ENCODE assay signal across 8 mouse cellular contexts in genomic region chr6:134631947-134632687, GRCm38 (mm10). TPM values are rescaled to one million over a fixed set of nuclear protein-coding genes. Genes with fewer than 3 reads are reported as not detected.
DNase-seq lines count a peak whose midpoint lies in the region; ATAC-seq and TF ChIP-seq lines count a peak whose summit lies in the region.

Gene Mansc1, minus strand, starts transcription at chr6:134632488.

- DNase-seq in T-cell, adult 2 months (ENCODE audit: low spot score) = peak; percentile 46
- DNase-seq in cerebellum, adult 18-20 months = peak; percentile 67
- peak; percentile 26 for DNase-seq in heart, postnatal 25 days (ENCODE audit: low spot score)
- DNase-seq in kidney, postnatal 36 days = peak; percentile 56 to 79
- peak; percentile 50 for DNase-seq in urinary bladder, postnatal 25 days (ENCODE audit: low spot score)

- H3K27ac ChIP-seq in forebrain, embryonic 13.5 days = no peak within 1 kb of the TSS
- H3K27ac ChIP-seq in lung, embryonic 16.5 days (ENCODE audit: low read length) = peak within 1 kb of the TSS; percentile 61; the same call in 1 of the 2 replicates
- no peak within 1 kb of the TSS for H3K27ac ChIP-seq in olfactory bulb, adult 2 months (ENCODE audit: insufficient read depth, low read depth, low read length)

- intact Hi-C loops in heart, postnatal 25 days (cut with DNase I) = no loop called here

- H3K4me2 ChIP-seq in forebrain, embryonic 13.5 days = peak within 1 kb of the TSS; percentile 91
- peak within 1 kb of the TSS; percentile 89 for H3K4me2 ChIP-seq in lung, embryonic 16.5 days (ENCODE audit: low read depth, low read length)

- WGBS in forebrain, embryonic 13.5 days = under 1% methylated on average over 46 of the region's 46 CpGs
- 2% methylated on average over 46 of the region's 46 CpGs for WGBS in lung, embryonic 16.5 days
- WGBS in olfactory bulb, adult 2 months = 2% methylated on average over 46 of the region's 46 CpGs

- H3K27me3 ChIP-seq in forebrain, embryonic 13.5 days = peaks cover 10% of the 10 kb centered on the region; the same call in 1 of the 2 replicates
- H3K27me3 ChIP-seq in lung, embryonic 16.5 days (ENCODE audit: control insufficient read depth, insufficient read depth, low read depth, low read length) = peaks cover 3% of the 10 kb centered on the region; the same call in 1 of the 2 replicates

- H3K4me1 ChIP-seq in forebrain, embryonic 13.5 days = peaks cover 11% of the 10 kb centered on the region
- peaks cover 9% of the 10 kb centered on the region; the same call in 1 of the 2 replicates for H3K4me1 ChIP-seq in lung, embryonic 16.5 days (replicated peaks; ENCODE audit: control insufficient read depth, insufficient read depth, low read length)
- peaks cover 6% of the 10 kb centered on the region; the same call in 1 of the 2 replicates for H3K4me1 ChIP-seq in olfactory bulb, adult 2 months (ENCODE audit: control insufficient read depth, insufficient read depth, low read length)

- H3K36me3 ChIP-seq in forebrain, embryonic 13.5 days (ENCODE audit: poor library complexity, severe bottlenecking) = no peaks in the 10 kb centered on the region
- no peaks in the 10 kb centered on the region for H3K36me3 ChIP-seq in lung, embryonic 16.5 days (ENCODE audit: control insufficient read depth, insufficient read depth, low read length)

- TF ChIP-seq POLR2A in olfactory bulb, adult 2 months (IDR thresholded peaks at IDR 0.05; ENCODE audit: insufficient read depth, low read depth, low read length) = 0 out of 2 replicates have a peak, but pooled peaks have one; percentile 15

- peak within 1 kb of the TSS; percentile 67 for H3K9ac ChIP-seq in forebrain, embryonic 13.5 days
- H3K9ac ChIP-seq in lung, embryonic 16.5 days (ENCODE audit: low read length) = peak within 1 kb of the TSS; percentile 82

- H3K4me3 ChIP-seq in forebrain, embryonic 13.5 days = peak within 1 kb of the TSS; percentile 50
- H3K4me3 ChIP-seq in lung, embryonic 16.5 days (ENCODE audit: low read length) = peak within 1 kb of the TSS; percentile 68
- peak within 1 kb of the TSS; percentile 62 for H3K4me3 ChIP-seq in olfactory bulb, adult 2 months (ENCODE audit: insufficient read depth, low read depth, low read length)

- no peaks in the 10 kb centered on the region for H3K9me3 ChIP-seq in forebrain, embryonic 13.5 days (replicated peaks)
- no peaks in the 10 kb centered on the region for H3K9me3 ChIP-seq in lung, embryonic 16.5 days (ENCODE audit: control insufficient read depth, low read length)

- peak; percentile 55 for ATAC-seq in forebrain, embryonic 13.5 days
- peak; percentile 78 for ATAC-seq in lung, embryonic 16.5 days (ENCODE audit: low read depth)

- no peak for TF ChIP-seq CTCF in olfactory bulb, adult 2 months (IDR thresholded peaks at IDR 0.05; ENCODE audit: insufficient read depth, low read depth, low read length)

RNA-seq across cellular contexts. Expression of gene Mansc1, which starts in this region (rescaled TPM):
- 0.77 and 0.89 TPM in 2 replicates for polyA plus RNA-seq in forebrain, embryonic 13.5 days (2015; fragmentation: Nextera tagmentation; extraction: Ambion mirVana)
- total RNA-seq in heart, postnatal 25 days (2021) = 1 to 10 TPM; 5.5 TPM
- 8.4 and 9.8 TPM in 2 replicates for polyA plus RNA-seq in lung, embryonic 16.5 days (2015; fragmentation: Nextera tagmentation; extraction: Ambion mirVana)
- not detected in 2 replicates for polyA plus RNA-seq in olfactory bulb, adult 2 months (2012; ENCODE audit: insufficient read depth, insufficient read length, low replicate concordance, missing spikeins)

Comparison
In these comparisons a context has a peak if more than half of its experiments do, and no peak if none do; other contexts are left out.
1. Peak in ATAC-seq, H3K4me3 ChIP-seq, H3K9ac ChIP-seq and H3K4me2 ChIP-seq in forebrain, embryonic 13.5 days; RNA of the gene not detected or under 1 TPM.